In genomic region chr9:60082107-60082581, GRCm38 (mm10) we compare ENCODE assay signal across 9 mouse cellular contexts.
DNase-seq lines count a peak whose midpoint lies in the region; ATAC-seq and TF ChIP-seq lines count a peak whose summit lies in the region.
"Had no signal": no experiment of that assay in that cellular context is flagged by ENCODE, and none has a peak within 500 bp of the region (broad histone marks: within the 10 kb centered on the region; RNA-seq: fewer than 3 reads in every experiment).

No protein-coding gene starts in this region.

- peaks cover 2% of the 10 kb centered on the region; the same call in 1 of the 2 replicates for H3K4me1 ChIP-seq in kidney, adult 2 months (ENCODE audit: control insufficient read depth, insufficient read depth, low read length)
- H3K4me1 ChIP-seq in hindbrain, postnatal 0 days (ENCODE audit: insufficient read depth, low read length): no peaks in the 10 kb centered on the region
- H3K4me1 ChIP-seq in neural tube, embryonic 11.5 days (ENCODE audit: control insufficient read depth, insufficient read depth, low read length): peaks cover 6% of the 10 kb centered on the region

- TF ChIP-seq CTCF in kidney, adult 2 months (conservative IDR thresholded peaks at IDR 0.05; ENCODE audit: insufficient read depth, insufficient read length, low read depth, low read length): no peak
- TF ChIP-seq CTCF in hindbrain, postnatal 0 days (IDR thresholded peaks at IDR 0.05; ENCODE audit: low read depth): no peak

- WGBS in kidney, adult 2 months: 19% methylated on average over 5 of the region's 5 CpGs
- WGBS in hindbrain, postnatal 0 days: 11% methylated on average over 5 of the region's 5 CpGs
- 13% methylated on average over 5 of the region's 5 CpGs for WGBS in neural tube, embryonic 11.5 days

- no peak overlapping the region for H3K4me3 ChIP-seq in kidney, adult 2 months (ENCODE audit: insufficient read depth, low read depth, low read length)
- no peak overlapping the region for H3K4me3 ChIP-seq in hindbrain, postnatal 0 days (ENCODE audit: low read length)
- H3K4me3 ChIP-seq in neural tube, embryonic 11.5 days (ENCODE audit: low read depth, low read length): no peak overlapping the region

- no peak for TF ChIP-seq POLR2A in kidney, adult 2 months (IDR thresholded peaks at IDR 0.05; ENCODE audit: low read depth, low read length)

- DNase-seq in kidney, adult 2 months: peak; percentile 21
- no peak for DNase-seq in kidney, postnatal 25 days
- DNase-seq in adrenal gland, postnatal 25 days: peak; percentile 55
- peak; percentile 50 for DNase-seq in hindbrain, postnatal 0 days (ENCODE audit: low spot score)
- DNase-seq in neural tube, embryonic 11.5 days (ENCODE audit: low spot score): peak; percentile 59
- DNase-seq in gastrocnemius, postnatal 25 days: no peak
- no peak for DNase-seq in layer of hippocampus, adult 11-12 months (ENCODE audit: low spot score)
- no peak for DNase-seq in frontal cortex, postnatal 10 days (ENCODE audit: low spot score in 2 of 2)
- DNase-seq: cerebellum, adult 9-10 months had no signal

- H3K9me3 ChIP-seq in hindbrain, postnatal 0 days (ENCODE audit: low read length): no peaks in the 10 kb centered on the region
- no peaks in the 10 kb centered on the region for H3K9me3 ChIP-seq in neural tube, embryonic 11.5 days (ENCODE audit: control insufficient read depth, low read length)

- no peak overlapping the region for H3K4me2 ChIP-seq in hindbrain, postnatal 0 days (ENCODE audit: low read depth, low read length)
- H3K4me2 ChIP-seq in neural tube, embryonic 11.5 days (ENCODE audit: low read depth): no peak overlapping the region

- no peaks in the 10 kb centered on the region for H3K36me3 ChIP-seq in kidney, adult 2 months (ENCODE audit: control insufficient read depth, insufficient read depth, low read length)
- H3K36me3 ChIP-seq in hindbrain, postnatal 0 days (ENCODE audit: insufficient read depth, low read length): no peaks in the 10 kb centered on the region
- no peaks in the 10 kb centered on the region for H3K36me3 ChIP-seq in neural tube, embryonic 11.5 days (ENCODE audit: control insufficient read depth, insufficient read depth, low read length)

- ATAC-seq in hindbrain, postnatal 0 days: 0 out of 2 replicates have a peak, but pooled peaks have one; percentile 63
- no peak; the same call in 1 of the 2 replicates for ATAC-seq in neural tube, embryonic 11.5 days (ENCODE audit: insufficient read depth, low FRiP score, low TSS enrichment)

- H3K27ac ChIP-seq in kidney, adult 2 months (ENCODE audit: insufficient read depth, low read depth, low read length): no peak overlapping the region
- no peak overlapping the region for H3K27ac ChIP-seq in hindbrain, postnatal 0 days
- no peak overlapping the region for H3K27ac ChIP-seq in neural tube, embryonic 11.5 days (ENCODE audit: low read depth, low read length)

- H3K9ac ChIP-seq in hindbrain, postnatal 0 days (replicated peaks; ENCODE audit: low read length): no peak overlapping the region
- no peak overlapping the region for H3K9ac ChIP-seq in neural tube, embryonic 11.5 days (ENCODE audit: low read length)

- no peaks in the 10 kb centered on the region for H3K27me3 ChIP-seq in kidney, adult 2 months (replicated peaks; ENCODE audit: control insufficient read depth, insufficient read depth, low read length)
- H3K27me3 ChIP-seq in hindbrain, postnatal 0 days (ENCODE audit: insufficient read depth, low read length): no peaks in the 10 kb centered on the region
- H3K27me3 ChIP-seq in neural tube, embryonic 11.5 days (ENCODE audit: control insufficient read depth, insufficient read depth, low read length): no peaks in the 10 kb centered on the region

Comparison
In these comparisons a context has a peak if more than half of its experiments do, and no peak if none do; other contexts are left out.
1. DNase-seq: peak in kidney, adult 2 months (single experiment), adrenal gland, postnatal 25 days (single experiment), hindbrain, postnatal 0 days (single experiment) and neural tube, embryonic 11.5 days (single experiment); none in kidney, postnatal 25 days (0 of 2), gastrocnemius, postnatal 25 days (single experiment), layer of hippocampus, adult 11-12 months (single experiment) and frontal cortex, postnatal 10 days (0 of 2).